Mouse (Mus musculus) heart, adult 8-10 months (tissue): ENCODE measurements at regions not wholly inside any gene's neighbourhood (a gene's known extent, or its start where the extent isn't known, plus 50 kb on each side); places are given as distances from the start of the nearest gene placed in this dataset.

Experiments
- DNase-seq: peaks from one replicate; pipeline ENCODE4 v3.0.0; 2022; ENCODE audit warnings: low spot score

GRCm38 (mm10) chr4:40537859-40538258 lies 65.9 kb downstream of the Tmem215 start:
- DNase-seq, result no peak

DNA sequence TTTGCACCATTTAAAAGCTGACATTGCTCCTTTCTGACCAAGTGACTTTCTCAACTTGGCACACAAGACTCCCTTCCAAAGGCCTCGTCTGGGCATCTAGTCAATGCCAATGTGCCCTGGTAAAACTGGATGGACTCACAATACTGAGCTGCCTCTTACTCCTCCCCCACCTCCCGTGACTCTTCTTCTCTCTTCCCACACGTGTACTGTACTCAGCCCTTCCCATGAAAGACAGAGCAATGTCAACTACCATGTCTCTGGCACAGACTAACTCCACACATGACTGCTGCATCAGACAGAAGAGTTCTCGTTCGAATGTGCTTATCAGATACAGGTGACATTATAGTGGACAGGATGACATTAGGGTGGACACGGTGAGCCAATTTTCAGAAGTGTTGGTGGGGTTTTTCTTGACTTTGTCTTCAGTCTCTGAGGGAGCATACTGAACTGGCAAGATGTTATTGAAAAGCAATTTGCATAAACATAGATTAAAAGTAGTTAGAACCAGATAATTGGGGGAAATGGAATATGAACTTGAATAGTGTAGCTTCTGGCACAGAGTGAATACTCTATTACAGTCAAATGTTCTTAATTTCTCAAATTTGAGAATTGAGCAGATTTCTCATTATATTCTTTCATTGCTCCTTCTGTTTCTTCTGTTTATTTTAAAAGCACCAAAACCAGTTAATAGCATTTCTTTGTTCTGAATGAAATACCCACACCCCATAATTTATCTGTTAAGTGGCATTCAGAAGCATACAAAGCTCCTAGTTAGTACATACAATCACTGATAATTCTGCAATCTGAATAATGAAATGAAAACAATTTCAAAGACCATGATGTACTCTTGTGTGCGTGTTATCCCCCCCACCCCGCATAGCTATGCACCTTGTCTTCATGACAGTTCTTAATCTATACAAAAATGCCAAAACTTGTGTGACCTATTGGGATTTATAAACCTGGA lies 71.4 kb downstream of the Tmem215 start:
- no peak for DNase-seq

DNA sequence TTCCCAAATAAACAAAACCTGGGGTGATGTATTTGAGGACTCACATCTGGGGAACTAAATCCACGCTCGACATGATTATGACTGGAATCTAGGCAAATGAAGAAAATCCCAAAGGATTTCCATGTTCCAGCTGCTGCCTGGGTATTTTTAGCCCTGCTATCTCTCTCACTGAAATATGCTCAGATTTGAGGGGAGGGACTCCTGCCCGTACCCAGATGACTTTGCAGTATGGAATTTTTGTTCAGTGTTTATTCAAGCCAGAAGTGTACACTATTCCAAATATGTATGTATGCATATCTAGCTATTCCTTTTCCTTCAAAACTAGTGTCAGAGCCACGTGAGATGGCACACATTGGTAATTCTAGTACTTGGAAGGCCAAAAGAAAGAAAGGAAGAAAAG lies 72.1 kb downstream of the Tmem215 start:
- peak; percentile 14 for DNase-seq

- DNase-seq, result no peak
These were observed 72.8 kb downstream of the Tmem215 start for GRCm38 (mm10) chr4:40544806-40545205.

DNA sequence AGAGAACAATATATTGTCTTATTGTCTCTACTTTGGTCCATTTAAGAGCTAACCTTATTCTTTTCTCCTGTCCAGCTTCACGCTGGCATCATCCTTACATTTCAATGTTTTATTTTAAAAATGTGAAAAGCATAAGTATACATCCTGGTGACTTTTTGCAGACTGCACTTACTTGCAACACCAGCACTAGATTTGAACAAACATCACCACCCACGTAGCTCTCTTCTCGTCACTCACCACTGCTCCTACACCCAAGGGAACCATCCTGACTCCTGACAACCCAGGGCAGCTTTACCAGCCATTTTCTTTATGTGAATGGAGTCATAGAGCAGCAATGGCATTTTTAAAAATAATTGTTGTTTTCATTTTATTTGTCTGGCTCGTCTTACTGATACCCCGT lies 73.7 kb downstream of the Tmem215 start:
- DNase-seq, result no peak

GRCm38 (mm10) chr4:40559824-40560223 lies 87.8 kb downstream of the Tmem215 start:
- no peak for DNase-seq

DNA sequence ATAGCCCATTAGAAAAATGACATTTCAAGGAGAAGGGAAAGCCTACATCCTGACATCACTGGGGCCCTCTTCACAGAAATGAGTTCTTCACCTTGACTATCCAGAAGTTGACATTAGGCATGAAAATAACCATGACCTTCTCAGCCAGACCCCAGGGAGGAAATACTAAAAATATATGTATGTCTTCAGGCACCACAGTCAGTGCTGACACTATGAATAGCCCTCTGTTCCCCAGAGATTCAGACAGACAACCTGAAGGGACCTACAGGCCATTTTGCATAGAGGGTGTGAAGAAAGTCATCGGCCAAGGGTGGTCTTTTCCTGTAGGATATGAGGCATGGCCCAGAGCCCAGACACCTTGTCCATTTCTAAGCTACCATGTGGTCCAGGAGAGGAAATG lies 101.3 kb downstream of the Tmem215 start:
- DNase-seq, result no peak

GRCm38 (mm10) chr4:40575951-40576350 lies 104.0 kb downstream of the Tmem215 start:
- DNase-seq, result no peak

GRCm38 (mm10) chr4:40584436-40584835 lies 112.5 kb downstream of the Tmem215 start:
- DNase-seq, result no peak

DNA sequence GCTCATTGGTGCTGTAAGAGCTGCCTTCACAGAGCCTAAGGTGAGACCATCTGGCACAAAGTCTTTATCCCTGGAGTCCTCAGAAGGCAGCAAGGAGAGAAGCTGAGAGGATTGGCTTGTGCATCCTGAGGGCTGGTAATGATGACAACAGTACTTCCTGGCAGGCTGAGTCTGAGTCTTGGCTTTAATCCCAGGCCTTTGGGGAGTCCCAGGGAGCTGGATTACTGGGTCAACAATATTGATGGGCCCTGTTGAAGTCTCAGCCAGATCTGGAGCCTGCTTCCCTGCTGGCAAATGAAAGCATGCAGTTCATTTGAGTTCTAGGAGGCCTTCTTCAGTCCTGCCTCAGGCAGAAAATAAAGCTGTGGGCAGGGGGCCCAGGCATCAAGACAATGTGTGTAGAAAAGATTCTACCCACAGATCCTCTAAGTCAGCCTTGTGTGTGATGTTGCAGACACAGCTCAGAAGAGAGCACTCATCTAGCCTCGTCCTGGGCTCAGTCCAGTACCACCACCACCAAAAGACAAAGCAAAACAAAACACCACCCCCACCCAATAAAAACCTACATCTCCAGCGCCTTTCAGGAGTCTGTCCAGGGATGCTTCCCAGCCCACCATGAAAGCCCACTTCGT lies 113.1 kb downstream of the Tmem215 start:
- DNase-seq, result peak; percentile 31

- DNase-seq, result no peak
These were observed 114.1 kb downstream of the Tmem215 start for GRCm38 (mm10) chr4:40586045-40586444.

- no peak for DNase-seq
These were observed 115.3 kb downstream of the Tmem215 start for GRCm38 (mm10) chr4:40587254-40587653.

GRCm38 (mm10) chr4:40593806-40594205 lies 109.2 kb downstream of the Aptx start:
- DNase-seq, result no peak

- DNase-seq, result no peak
These were observed 78.0 kb downstream of the Aptx start for GRCm38 (mm10) chr4:40625024-40625423.

DNA sequence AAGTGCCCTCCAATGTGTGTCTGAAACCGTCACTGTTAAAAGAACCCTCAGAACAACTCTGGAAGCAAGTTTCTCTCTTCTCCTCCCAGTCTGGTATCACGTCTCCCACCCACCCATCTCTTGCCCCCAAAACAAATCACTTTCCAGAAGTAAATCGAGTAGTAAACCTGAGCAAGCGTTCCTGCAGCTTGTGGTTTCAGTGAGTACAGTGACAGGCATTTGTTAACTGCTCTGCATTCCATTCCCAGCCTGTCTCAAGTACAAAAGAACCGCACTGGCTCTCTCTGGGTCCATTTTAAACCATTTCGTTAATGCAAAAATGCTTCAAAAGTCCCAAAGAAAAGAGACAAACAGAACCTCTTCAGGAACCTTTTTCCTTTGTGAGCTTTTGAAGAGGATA lies 77.1 kb downstream of the Aptx start:
- DNase-seq, result no peak
